Mouse (Mus musculus) liver, adult 2 months (tissue): Measurements from ENCODE around the gene 4933414I15Rik.

ENCODE experiments used
- CTCF ChIP-seq: fragments of 200-500 bp; IDR thresholded peaks from 2 replicates; pipeline ENCODE4 v1.5.1; 2011; ENCODE audit warnings: low read depth, low read length, control low read depth
- POLR2A ChIP-seq: fragments of 200-500 bp; IDR thresholded peaks from 2 replicates; pipeline ENCODE4 v1.6.1; 2011; ENCODE audit warnings: low read length, control low read depth; ENCODE audit not compliant: insufficient read depth; ENCODE audit errors: extremely low read depth

DNA sequence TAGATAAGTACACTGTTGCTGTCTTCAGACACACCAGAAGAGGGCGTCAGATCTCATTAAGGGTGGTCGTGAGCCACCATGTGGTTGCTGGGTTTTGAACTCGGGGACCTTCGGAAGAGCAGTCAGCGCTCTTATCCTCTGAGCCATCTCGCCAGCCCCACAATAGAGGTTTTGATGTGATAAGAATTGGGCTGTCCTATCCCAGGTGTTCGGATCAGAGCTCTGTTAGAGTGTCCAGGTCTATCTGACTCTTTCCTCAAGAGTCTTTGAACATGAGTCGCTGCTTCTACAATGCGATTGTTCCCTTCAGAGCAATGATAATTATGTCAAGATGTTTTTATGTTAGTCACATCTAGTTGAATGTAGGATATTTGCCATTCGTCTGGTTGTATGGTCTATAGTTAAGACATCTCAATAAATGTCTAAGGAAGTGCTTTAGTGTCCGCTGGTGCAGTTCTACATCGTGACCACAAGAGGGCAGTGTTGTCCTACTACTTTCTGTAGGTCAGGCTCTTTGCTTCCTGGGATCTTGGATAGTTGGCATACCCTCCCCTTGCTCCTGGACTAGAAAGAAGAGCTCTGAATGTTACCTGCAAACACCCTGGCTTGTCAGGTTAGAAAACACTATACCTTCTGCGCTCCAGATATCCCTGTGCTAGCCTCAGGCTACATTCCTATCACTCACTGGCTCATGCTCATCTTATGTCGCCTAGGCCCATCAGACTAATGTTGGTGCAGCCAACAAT is 3.8 kb downstream of the 4933414I15Rik start:
- no peak for TF ChIP-seq POLR2A
- TF ChIP-seq CTCF, result peak; percentile 70
